Comparison of ENCODE assay signal across 8 mouse cellular contexts in the genomic region with DNA sequence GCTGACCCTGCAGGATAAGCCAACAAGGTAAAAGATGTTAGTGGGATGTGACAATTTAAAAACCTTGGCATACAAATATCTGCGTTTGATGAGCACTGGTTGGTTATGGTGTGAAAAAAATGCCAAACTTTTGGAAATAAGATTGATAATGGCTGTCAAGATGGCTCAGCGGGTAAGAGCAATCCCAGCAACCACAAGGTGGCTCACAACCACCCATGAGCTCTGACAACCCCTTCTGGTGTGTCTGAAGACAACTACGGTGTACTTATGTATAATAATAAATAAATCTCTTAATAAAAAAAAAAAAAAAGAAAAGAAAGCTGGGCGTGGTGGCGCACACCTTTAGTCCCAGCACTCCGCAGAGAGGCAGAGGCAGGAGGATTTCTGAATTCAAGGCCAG. TPM values are rescaled to one million over a fixed set of nuclear protein-coding genes. Genes with fewer than 3 reads are reported as not detected.
DNase-seq lines count a peak whose midpoint lies in the region; ATAC-seq and TF ChIP-seq lines count a peak whose summit lies in the region.

No protein-coding gene starts in this region.

- 84% methylated on average over 6 of the region's 6 CpGs for WGBS in heart, embryonic 10.5 days
- 82% methylated on average over 6 of the region's 6 CpGs for WGBS in forebrain, postnatal 0 days
- 53% methylated on average over 6 of the region's 6 CpGs for WGBS in liver, embryonic 16.5 days (ENCODE audit: insufficient replicate concordance)

- no peak overlapping the region for H3K9ac ChIP-seq in forebrain, postnatal 0 days
- no peak overlapping the region; the same call in 1 of the 2 replicates for H3K9ac ChIP-seq in liver, embryonic 16.5 days (ENCODE audit: low read depth, low read length)

- H3K4me2 ChIP-seq in forebrain, postnatal 0 days (ENCODE audit: low read depth), result peak overlapping the region; percentile 79; the same call in 1 of the 2 replicates
- peak overlapping the region; percentile 71 for H3K4me2 ChIP-seq in liver, embryonic 16.5 days (ENCODE audit: low read depth, low read length)

- no peak for TF ChIP-seq CTCF in forebrain, postnatal 0 days (IDR thresholded peaks at IDR 0.05; ENCODE audit: low read depth)

- H3K27ac ChIP-seq in heart, embryonic 10.5 days, result no peak overlapping the region
- H3K27ac ChIP-seq in forebrain, postnatal 0 days (ENCODE audit: low read depth, low read length), result no peak overlapping the region
- no peak overlapping the region; the same call in 1 of the 2 replicates for H3K27ac ChIP-seq in liver, embryonic 16.5 days (ENCODE audit: low read length)

- H3K27me3 ChIP-seq in heart, embryonic 10.5 days (ENCODE audit: insufficient read depth, poor library complexity, severe bottlenecking), result no peaks in the 10 kb centered on the region
- no peaks in the 10 kb centered on the region for H3K27me3 ChIP-seq in forebrain, postnatal 0 days (ENCODE audit: insufficient read depth, low read length)
- H3K27me3 ChIP-seq in liver, embryonic 16.5 days (ENCODE audit: control insufficient read depth, insufficient read depth, low read depth, low read length), result no peaks in the 10 kb centered on the region

- peaks cover 18% of the 10 kb centered on the region for H3K4me1 ChIP-seq in heart, embryonic 10.5 days
- peaks cover 7% of the 10 kb centered on the region for H3K4me1 ChIP-seq in forebrain, postnatal 0 days (ENCODE audit: insufficient read depth)
- peaks cover 27% of the 10 kb centered on the region for H3K4me1 ChIP-seq in liver, embryonic 16.5 days (ENCODE audit: control insufficient read depth, low read depth, low read length)

- peak overlapping the region; percentile 80 for H3K4me3 ChIP-seq in heart, embryonic 10.5 days
- H3K4me3 ChIP-seq in forebrain, postnatal 0 days (ENCODE audit: low read depth, low read length), result no peak overlapping the region
- peak overlapping the region; percentile 89 for H3K4me3 ChIP-seq in liver, embryonic 16.5 days (ENCODE audit: low read depth, low read length)

- no peaks in the 10 kb centered on the region for H3K9me3 ChIP-seq in heart, embryonic 10.5 days
- no peaks in the 10 kb centered on the region for H3K9me3 ChIP-seq in forebrain, postnatal 0 days (ENCODE audit: low read length)
- no peaks in the 10 kb centered on the region for H3K9me3 ChIP-seq in liver, embryonic 16.5 days (replicated peaks; ENCODE audit: control insufficient read depth, low read length)

- no peak for DNase-seq in heart, embryonic 10.5 days (ENCODE audit: low spot score)
- DNase-seq in heart, adult 18-20 months, result no peak
- DNase-seq in A20 (ENCODE audit: low read depth, low spot score), result peak; percentile 51
- no peak for DNase-seq in forebrain, postnatal 0 days
- no peak for DNase-seq in ovary, adult 18-20 months (ENCODE audit: low spot score)
- DNase-seq in adrenal gland, adult 8-10 months, result no peak
- DNase-seq in right cerebral cortex, postnatal 10 days (ENCODE audit: low spot score in 2 of 2), result no peak

- peaks cover 42% of the 10 kb centered on the region for H3K36me3 ChIP-seq in heart, embryonic 10.5 days
- peaks cover 8% of the 10 kb centered on the region; the same call in 1 of the 2 replicates for H3K36me3 ChIP-seq in forebrain, postnatal 0 days (ENCODE audit: insufficient read depth)
- H3K36me3 ChIP-seq in liver, embryonic 16.5 days (ENCODE audit: control insufficient read depth, insufficient read depth), result peaks cover 24% of the 10 kb centered on the region

- ATAC-seq in forebrain, postnatal 0 days, result no peak
- ATAC-seq in liver, embryonic 16.5 days (ENCODE audit: low read depth), result no peak

RNA-seq across cellular contexts. Expression of a gene that starts 1.2 kb away (rescaled TPM):
- 99.5 and 111 TPM in 2 replicates for polyA plus RNA-seq in heart, embryonic 10.5 days (2016; fragmentation: Nextera tagmentation; extraction: Ambion mirVana)
- total RNA-seq in heart, adult 18-20 months (2021), result 10 to 100 TPM; 52.1 to 64.7 TPM
- total RNA-seq in forebrain, postnatal 0 days (2014; rRNA removed), result 34.5 and 44.5 TPM in 2 replicates
- polyA plus RNA-seq in forebrain, postnatal 0 days (2015; fragmentation: Nextera tagmentation; extraction: Ambion mirVana), result 65.5 and 69.7 TPM in 2 replicates
- polyA plus RNA-seq in liver, embryonic 16.5 days (2015; fragmentation: Nextera tagmentation; extraction: Ambion mirVana), result 56.3 and 60.9 TPM in 2 replicates
- 100 to 1,000 TPM in 2 of 4 experiments, 10 to 100 TPM in 2; 81.7 to 102 (median 99.4) TPM for total RNA-seq in adrenal gland, adult 8-10 months (2022)

RNA-seq across cellular contexts. Expression of a gene that starts 1.3 kb away (rescaled TPM):
- 37.6 and 45.2 TPM in 2 replicates for polyA plus RNA-seq in heart, embryonic 10.5 days (2016; fragmentation: Nextera tagmentation; extraction: Ambion mirVana)
- 10 to 100 TPM; 22.4 to 28.8 TPM for total RNA-seq in heart, adult 18-20 months (2021)
- total RNA-seq in forebrain, postnatal 0 days (2014; rRNA removed), result 42.9 and 60.2 TPM in 2 replicates
- polyA plus RNA-seq in forebrain, postnatal 0 days (2015; fragmentation: Nextera tagmentation; extraction: Ambion mirVana), result 23.2 and 32.5 TPM in 2 replicates
- 22.2 and 24.7 TPM in 2 replicates for polyA plus RNA-seq in liver, embryonic 16.5 days (2015; fragmentation: Nextera tagmentation; extraction: Ambion mirVana)
- total RNA-seq in adrenal gland, adult 8-10 months (2022), result 100 to 1,000 TPM in 1 of 4 experiments, 10 to 100 TPM in 3; 65.5 to 105 (median 89.6) TPM

RNA-seq across cellular contexts. Expression of a gene that starts 5.1 kb away (rescaled TPM):
- 59.4 and 78.6 TPM in 2 replicates for polyA plus RNA-seq in heart, embryonic 10.5 days (2016; fragmentation: Nextera tagmentation; extraction: Ambion mirVana)
- total RNA-seq in heart, adult 18-20 months (2021), result 1 to 10 TPM; 5.9 to 6.5 TPM
- total RNA-seq in forebrain, postnatal 0 days (2014; rRNA removed), result 206 and 218 TPM in 2 replicates
- 371 and 379 TPM in 2 replicates for polyA plus RNA-seq in forebrain, postnatal 0 days (2015; fragmentation: Nextera tagmentation; extraction: Ambion mirVana)
- 7.4 and 7.7 TPM in 2 replicates for polyA plus RNA-seq in liver, embryonic 16.5 days (2015; fragmentation: Nextera tagmentation; extraction: Ambion mirVana)
- 10 to 100 TPM; 34.8 to 61.0 (median 44.9) TPM for total RNA-seq in adrenal gland, adult 8-10 months (2022)

RNA-seq across cellular contexts. Expression of a gene that starts 17.7 kb away (rescaled TPM):
- polyA plus RNA-seq in heart, embryonic 10.5 days (2016; fragmentation: Nextera tagmentation; extraction: Ambion mirVana), result 23.8 and 26.7 TPM in 2 replicates
- total RNA-seq in heart, adult 18-20 months (2021), result 100 to 1,000 TPM; 101 to 105 TPM
- total RNA-seq in forebrain, postnatal 0 days (2014; rRNA removed), result 31.6 and 32.8 TPM in 2 replicates
- 56.7 and 66.3 TPM in 2 replicates for polyA plus RNA-seq in forebrain, postnatal 0 days (2015; fragmentation: Nextera tagmentation; extraction: Ambion mirVana)
- polyA plus RNA-seq in liver, embryonic 16.5 days (2015; fragmentation: Nextera tagmentation; extraction: Ambion mirVana), result 7.9 and 8.0 TPM in 2 replicates
- 10 to 100 TPM; 33.1 to 46.5 (median 40.3) TPM for total RNA-seq in adrenal gland, adult 8-10 months (2022)

RNA-seq across cellular contexts. Expression of a gene that starts 35.4 kb away (rescaled TPM):
- 34.8 and 44.5 TPM in 2 replicates for polyA plus RNA-seq in heart, embryonic 10.5 days (2016; fragmentation: Nextera tagmentation; extraction: Ambion mirVana)
- 10 to 100 TPM; 18.3 to 20.4 TPM for total RNA-seq in heart, adult 18-20 months (2021)
- 33.0 and 33.2 TPM in 2 replicates for total RNA-seq in forebrain, postnatal 0 days (2014; rRNA removed)
- 21.8 and 22.1 TPM in 2 replicates for polyA plus RNA-seq in forebrain, postnatal 0 days (2015; fragmentation: Nextera tagmentation; extraction: Ambion mirVana)
- polyA plus RNA-seq in liver, embryonic 16.5 days (2015; fragmentation: Nextera tagmentation; extraction: Ambion mirVana), result 29.1 and 29.8 TPM in 2 replicates
- 10 to 100 TPM; 40.6 to 57.8 (median 52.0) TPM for total RNA-seq in adrenal gland, adult 8-10 months (2022)

Comparison
In these comparisons a context has a peak if more than half of its experiments do, and no peak if none do; other contexts are left out.
1. RNA of a gene that starts 5.1 kb away (total RNA-seq): 206 to 218 TPM in forebrain, postnatal 0 days and 34.8 to 61.0 TPM in adrenal gland, adult 8-10 months; 5.9 to 6.5 TPM in heart, adult 18-20 months; every median in the first group is over 4 times any median in the second.